In genomic region chr15:40047100-40047499, GRCm38 (mm10) we compare ENCODE assay signal across 22 mouse cellular contexts.
A peak's percentile ranks its signal among the peaks of the same experiment; 100 is the strongest.
DNase-seq lines count a peak whose midpoint lies in the region; ATAC-seq and TF ChIP-seq lines count a peak whose summit lies in the region.
"Had no signal": no experiment of that assay in that cellular context is flagged by ENCODE, and none has a peak within 500 bp of the region (broad histone marks: within the 10 kb centered on the region; RNA-seq: fewer than 3 reads in every experiment).

No protein-coding gene starts in this region.

- peaks cover 25% of the 10 kb centered on the region for H3K4me1 ChIP-seq in bone marrow macrophage, adult 2 months (ENCODE audit: control insufficient read depth, insufficient read depth, low read length)
- H3K4me1 ChIP-seq in embryonic facial prominence, embryonic 10.5 days = peaks cover 5% of the 10 kb centered on the region; the same call in 1 of the 2 replicates
- H3K4me1 ChIP-seq: heart, embryonic 15.5 days had no signal

- peak; percentile 47 for ATAC-seq in megakaryocyte, adult 5-6 weeks (ENCODE audit: poor library complexity, severe bottlenecking)
- ATAC-seq: forebrain, embryonic 14.5 days; hindbrain, postnatal 0 days had no signal

- no peaks in the 10 kb centered on the region for H3K36me3 ChIP-seq in C2C12 (ENCODE audit: control insufficient read depth, insufficient read depth)
- no peaks in the 10 kb centered on the region for H3K36me3 ChIP-seq in embryonic facial prominence, embryonic 10.5 days (replicated peaks)
- H3K36me3 ChIP-seq: forebrain, embryonic 10.5 days; heart, embryonic 15.5 days; hindbrain, embryonic 13.5 days; intestine, embryonic 15.5 days had no signal

- peak overlapping the region; percentile 70 for H3K27ac ChIP-seq in bone marrow macrophage, adult 2 months (ENCODE audit: insufficient read depth, low read depth, low read length)
- no peak overlapping the region for H3K27ac ChIP-seq in embryonic facial prominence, embryonic 10.5 days (replicated peaks)
- H3K27ac ChIP-seq: forebrain, embryonic 10.5 days; gastrocnemius, adult 2 months; heart, adult 2 months; heart, embryonic 15.5 days; hindbrain, embryonic 13.5 days; hindbrain, postnatal 0 days; intestine, embryonic 15.5 days had no signal

- no peaks in the 10 kb centered on the region for H3K9me3 ChIP-seq in embryonic facial prominence, embryonic 10.5 days
- H3K9me3 ChIP-seq: forebrain, embryonic 10.5 days; heart, embryonic 15.5 days; hindbrain, embryonic 13.5 days; intestine, embryonic 15.5 days had no signal

- no peak overlapping the region for H3ac ChIP-seq in C2C12 (ENCODE audit: control insufficient read depth, insufficient read length, low read depth)

- no peaks in the 10 kb centered on the region for H3K79me3 ChIP-seq in C2C12 (ENCODE audit: low read depth)

- H3K4me3 ChIP-seq in C2C12 (ENCODE audit: insufficient read depth, poor library complexity, severe bottlenecking) = no peak overlapping the region
- no peak overlapping the region for H3K4me3 ChIP-seq in bone marrow macrophage, adult 2 months (ENCODE audit: insufficient read depth, low read length)
- no peak overlapping the region for H3K4me3 ChIP-seq in embryonic facial prominence, embryonic 10.5 days
- H3K4me3 ChIP-seq: forebrain, embryonic 10.5 days; gastrocnemius, adult 2 months; heart, adult 2 months; heart, embryonic 15.5 days; hindbrain, embryonic 13.5 days; intestine, embryonic 15.5 days had no signal

- TF ChIP-seq POLR2A in bone marrow macrophage, adult 2 months (IDR thresholded peaks at IDR 0.05; ENCODE audit: borderline replicate concordance, low read depth, low read length) = no peak

- H3K79me2 ChIP-seq in C2C12 (ENCODE audit: control insufficient read depth, insufficient read depth) = no peaks in the 10 kb centered on the region

- DNase-seq in 3T3-L1 (ENCODE audit: low read depth, low spot score) = peak; percentile 64
- DNase-seq in cerebellum, adult 11 months = no peak
- DNase-seq in embryonic facial prominence, embryonic 10.5 days (ENCODE audit: low spot score) = no peak
- DNase-seq in right cerebral cortex, adult 18-20 months = no peak
- DNase-seq: adrenal gland, adult 8-10 months; B cell, adult 2 months; cerebellum, adult 18-20 months; cerebellum, adult 9-11 months; cerebellum, postnatal 36 days; gastrocnemius, adult 2 months; gastrocnemius, postnatal 25 days; heart, adult 2 months; heart, postnatal 14 days had no signal

- WGBS in embryonic facial prominence, embryonic 10.5 days = 78% methylated on average over 1 of the region's 1 CpGs

- TF ChIP-seq CTCF in C2C12 (IDR thresholded peaks at IDR 0.05; ENCODE audit: control insufficient read depth, insufficient read depth, insufficient read length) = no peak
- TF ChIP-seq CTCF in bone marrow macrophage, adult 2 months (IDR thresholded peaks at IDR 0.05; ENCODE audit: low read depth, low read length) = no peak

- peaks cover 6% of the 10 kb centered on the region for H3K27me3 ChIP-seq in C2C12 (ENCODE audit: control insufficient read depth, insufficient read depth, insufficient read length)
- no peaks in the 10 kb centered on the region for H3K27me3 ChIP-seq in embryonic facial prominence, embryonic 10.5 days (replicated peaks; ENCODE audit: low read depth, poor library complexity, severe bottlenecking)
- H3K27me3 ChIP-seq: heart, embryonic 15.5 days; hindbrain, embryonic 13.5 days; intestine, embryonic 15.5 days had no signal

TF ChIP-seq in C2C12, 6 proteins besides CTCF, POLR2A, EP300 and RAD21:
- TF ChIP-seq CEBPB (IDR thresholded peaks at IDR 0.05; ENCODE audit: low read depth) (peak; percentile 24), MAX (IDR thresholded peaks at IDR 0.05) (no peak)
